Mouse (Mus musculus): ENCODE measurements around the gene Prim2. TPM values are rescaled to one million over a fixed set of nuclear protein-coding genes. Genes with fewer than 3 reads are reported as not detected.
A peak's percentile ranks its signal among the peaks of the same experiment; 100 is the strongest.

The Prim2 gene
- polyA plus RNA-seq, 1 experiment from 2014 or later: 16.8 TPM

- no peak for TF ChIP-seq CTCF (IDR thresholded peaks at IDR 0.05)
- no peak for DNase-seq (ENCODE audit: low read depth, low spot score)
- CTCF ChIA-PET: interaction anchor here (1.0 kb wide), 1 partner anchor 10 kb away, joined by 3 read pairs; no protein-coding TSS in a partner anchor
- ATAC-seq: no peak
- in situ Hi-C loops (cut with MboI; ENCODE audit: low pct_unique_long_range_greater_than_20kb): no loop called here
- no peaks in the 10 kb centered on the region for H3K27me3 ChIP-seq
- POLR2A ChIA-PET: no interaction called here
Observed at GRCm38 (mm10) chr1:33563611-33564010, 106.0 kb downstream of the Prim2 start.

GRCm38 (mm10) chr1:33556638-33557037 lies 113.0 kb downstream of the Prim2 start:
- H3K27me3 ChIP-seq: no peaks in the 10 kb centered on the region
- no peak for TF ChIP-seq CTCF (IDR thresholded peaks at IDR 0.05)
- ChIA-PET CTCF (interaction anchor here (1.0 to 1.4 kb wide), 2 partner anchors 24 to 42 kb away, joined by 3 to 4 read pairs; no protein-coding TSS in a partner anchor), POLR2A (no interaction called here)
- in situ Hi-C loops (cut with MboI; ENCODE audit: low pct_unique_long_range_greater_than_20kb): no loop called here
- DNase-seq (ENCODE audit: low read depth, low spot score) (no peak), ATAC-seq (no peak)

DNA sequence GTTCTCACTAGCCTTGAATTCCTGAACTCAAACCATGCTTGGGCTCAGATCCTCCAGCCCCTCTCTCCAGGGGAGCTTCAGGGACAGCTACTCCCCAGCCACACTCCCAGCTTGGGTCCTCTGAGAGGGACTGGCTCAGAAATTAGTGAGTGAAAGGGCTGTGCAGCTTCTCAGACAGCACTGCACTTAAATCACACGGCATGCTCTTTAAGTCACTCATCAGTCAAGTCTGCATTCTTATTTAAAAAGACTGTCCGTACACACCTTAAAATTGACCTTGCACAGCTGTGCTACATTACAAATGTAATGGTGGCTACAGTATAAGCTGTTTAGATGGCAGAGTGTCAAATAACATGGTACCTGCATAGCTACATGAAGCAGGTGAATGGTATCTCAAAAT lies 114.0 kb downstream of the Prim2 start:
- no peaks in the 10 kb centered on the region for H3K27me3 ChIP-seq
- CTCF ChIA-PET: interaction anchor here (1.0 to 2.4 kb wide), 3 partner anchors 25 to 43 kb away, joined by 3 to 7 read pairs (median 4); no protein-coding TSS in a partner anchor
- POLR2A ChIA-PET: no interaction called here
- no peak for TF ChIP-seq CTCF (IDR thresholded peaks at IDR 0.05)
- DNase-seq (ENCODE audit: low read depth, low spot score): no peak
- in situ Hi-C loops (cut with MboI; ENCODE audit: low pct_unique_long_range_greater_than_20kb): no loop called here
- ATAC-seq: no peak

DNA sequence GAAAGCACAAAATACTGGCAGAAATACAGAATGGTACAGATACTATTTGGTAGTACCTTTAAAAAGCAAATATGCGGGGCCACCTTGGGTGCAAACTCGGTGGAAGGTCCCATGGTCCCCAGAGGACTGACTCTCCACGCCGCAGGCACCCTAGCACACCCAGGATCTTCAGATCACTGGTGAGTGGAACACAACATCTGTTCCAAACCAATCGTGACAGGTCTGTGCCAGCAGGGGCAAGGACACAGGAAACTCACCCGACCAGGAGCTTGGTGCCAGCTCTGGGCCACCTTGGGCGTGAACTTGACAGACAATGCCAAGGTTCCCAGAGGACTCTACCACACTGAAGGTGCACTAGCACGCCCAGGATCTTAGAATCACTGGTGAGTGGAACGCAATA lies 118.2 kb downstream of the Prim2 start:
- POLR2A ChIA-PET: no interaction called here
- in situ Hi-C loops (cut with MboI; ENCODE audit: low pct_unique_long_range_greater_than_20kb): no loop called here

GRCm38 (mm10) chr1:33541708-33542107 lies 127.9 kb downstream of the Prim2 start:
- ATAC-seq: no peak
- no peak for TF ChIP-seq CTCF (IDR thresholded peaks at IDR 0.05)
- in situ Hi-C loops (cut with MboI; ENCODE audit: low pct_unique_long_range_greater_than_20kb): no loop called here
- ChIA-PET CTCF (no interaction called here), POLR2A (no interaction called here)
- H3K27me3 ChIP-seq: no peaks in the 10 kb centered on the region
- no peak for DNase-seq (ENCODE audit: low read depth, low spot score)

More for the DNA sequence above, 118.2 kb downstream of the Prim2 start:
- no peaks in the 10 kb centered on the region for H3K27me3 ChIP-seq
- no peak for DNase-seq (ENCODE audit: low read depth, low spot score)
- ATAC-seq: no peak
- TF ChIP-seq CTCF (IDR thresholded peaks at IDR 0.05): no peak
- CTCF ChIA-PET: no interaction called here

DNA sequence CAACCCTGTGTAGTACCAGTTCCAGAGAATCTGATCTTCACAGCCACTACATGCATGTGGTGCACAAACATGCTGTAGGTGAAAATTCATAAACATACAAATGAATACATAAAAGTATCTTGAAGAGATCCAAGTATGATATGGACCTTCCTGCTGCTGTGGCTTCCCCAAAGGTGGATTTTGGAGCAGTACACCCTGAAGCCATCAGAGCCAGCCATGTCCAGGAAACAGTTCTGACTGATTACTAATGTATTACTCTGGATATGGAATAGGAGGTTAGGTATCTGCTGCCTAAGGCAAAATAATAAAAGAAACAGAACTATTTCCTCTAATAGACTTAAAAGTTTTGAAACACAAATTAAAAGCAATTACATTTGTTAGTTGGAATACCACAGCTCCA lies 131.6 kb downstream of the Prim2 start:
- POLR2A ChIA-PET: no interaction called here
- ATAC-seq (peak; percentile 95), DNase-seq (ENCODE audit: low read depth, low spot score) (peak; percentile 47)
- no peak for TF ChIP-seq CTCF (IDR thresholded peaks at IDR 0.05)
- CTCF ChIA-PET: interaction anchor here (1.4 to 1.8 kb wide), 2 partner anchors 35 to 43 kb away, joined by 3 to 6 read pairs; no protein-coding TSS in a partner anchor
- no peaks in the 10 kb centered on the region for H3K27me3 ChIP-seq
- in situ Hi-C loops (cut with MboI; ENCODE audit: low pct_unique_long_range_greater_than_20kb): no loop called here

- ChIA-PET POLR2A (no interaction called here), CTCF (interaction anchor here (1.0 to 1.8 kb wide), 3 partner anchors 31 to 115 kb away, joined by 3 to 6 read pairs (median 3); no protein-coding TSS in a partner anchor)
- in situ Hi-C loops (cut with MboI; ENCODE audit: low pct_unique_long_range_greater_than_20kb): no loop called here
- TF ChIP-seq CTCF (IDR thresholded peaks at IDR 0.05): peak; percentile 38
- DNase-seq (ENCODE audit: low read depth, low spot score) (no peak), ATAC-seq (no peak)
- H3K27me3 ChIP-seq: no peaks in the 10 kb centered on the region
Observed at GRCm38 (mm10) chr1:33536272-33537004, 133.2 kb downstream of the Prim2 start.

DNA sequence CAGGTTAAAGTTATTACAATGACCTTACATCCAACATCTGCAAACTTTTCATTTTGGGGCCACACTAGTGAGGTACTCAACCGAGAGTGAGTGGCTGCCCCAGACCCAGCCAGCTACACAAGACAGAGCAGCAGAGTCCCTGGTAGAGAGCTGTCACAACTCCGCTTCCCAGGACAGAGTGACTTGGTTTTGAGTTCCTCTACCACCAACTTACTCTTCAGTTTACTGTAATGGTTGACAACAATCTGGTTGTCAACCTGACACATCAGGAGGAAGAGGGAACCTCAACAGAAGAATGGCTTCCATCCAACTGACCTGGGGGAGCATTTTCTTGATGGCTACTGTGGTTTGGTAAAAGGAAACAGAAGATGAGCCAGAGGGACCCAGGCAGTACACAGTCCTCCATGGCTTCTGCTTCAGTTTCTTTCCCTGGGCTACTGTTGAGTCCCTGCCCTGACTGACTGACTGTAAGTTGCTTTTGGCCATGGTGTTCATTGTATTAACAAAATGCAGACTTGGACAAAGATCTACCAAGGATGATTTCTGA lies 134.4 kb downstream of the Prim2 start:
- in situ Hi-C loops (cut with MboI; ENCODE audit: low pct_unique_long_range_greater_than_20kb): no loop called here
- no peak for ATAC-seq
- ChIA-PET POLR2A (no interaction called here), CTCF (interaction anchor here (1.2 kb wide), 1 partner anchor 30 kb away, joined by 3 read pairs; no protein-coding TSS in a partner anchor)
- TF ChIP-seq CTCF (IDR thresholded peaks at IDR 0.05): no peak
- no peak for DNase-seq (ENCODE audit: low read depth, low spot score)
- no peaks in the 10 kb centered on the region for H3K27me3 ChIP-seq

DNA sequence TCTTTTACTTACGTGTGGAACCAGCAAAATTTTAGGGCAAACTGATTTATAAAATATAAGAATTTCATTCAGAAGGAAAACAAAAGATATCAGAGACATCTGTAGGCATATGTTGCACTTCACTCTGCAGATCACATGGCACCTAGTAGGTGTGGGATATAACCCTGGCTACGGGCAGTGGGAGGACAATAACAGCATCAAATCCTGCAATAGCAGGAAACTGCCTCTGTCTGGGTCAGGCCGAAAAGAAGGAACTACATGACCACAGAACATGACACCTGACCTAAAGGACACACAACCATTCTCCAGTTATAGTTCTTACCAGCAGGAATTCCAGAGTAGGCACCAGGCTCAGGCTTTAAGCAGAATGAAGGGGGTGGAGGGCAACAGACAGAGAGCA lies 137.7 kb downstream of the Prim2 start:
- TF ChIP-seq CTCF (IDR thresholded peaks at IDR 0.05): no peak
- in situ Hi-C loops (cut with MboI; ENCODE audit: low pct_unique_long_range_greater_than_20kb): no loop called here
- no peak for ATAC-seq

DNA sequence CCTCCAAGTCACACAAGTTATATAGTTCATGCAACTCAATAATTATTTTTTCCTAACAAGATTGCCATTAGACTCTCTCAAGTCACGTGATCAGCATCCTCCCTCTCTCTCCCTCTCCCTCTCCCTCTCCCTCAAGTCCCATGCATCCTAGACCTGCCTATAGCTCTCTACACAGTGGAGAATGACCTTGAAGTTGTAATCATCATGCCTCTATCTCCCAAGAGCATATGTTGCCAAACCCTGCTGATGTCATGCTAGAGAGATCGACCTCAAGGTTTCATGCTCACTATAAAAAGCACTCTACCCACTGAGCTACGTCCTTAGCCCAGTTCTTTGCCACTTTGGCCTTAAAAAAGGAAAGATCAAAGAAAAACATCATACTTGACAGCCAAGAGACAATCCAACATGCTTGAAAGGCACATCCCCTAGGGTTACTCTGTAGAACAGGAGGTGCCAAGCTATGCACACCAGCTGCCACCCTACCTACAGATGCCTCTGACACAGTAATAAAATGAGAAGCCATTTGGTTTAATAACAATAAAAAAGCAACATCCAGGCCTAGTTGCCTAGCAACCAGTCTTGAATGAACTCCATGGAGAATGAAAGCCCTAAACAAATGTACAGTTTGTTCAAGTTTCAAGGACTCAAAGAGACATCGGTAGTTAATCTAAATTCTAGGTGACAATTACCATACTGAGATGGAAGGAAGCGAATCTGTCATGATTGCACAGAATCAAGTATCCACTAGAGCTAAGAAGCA lies 138.3 kb downstream of the Prim2 start:
- TF ChIP-seq CTCF (IDR thresholded peaks at IDR 0.05): no peak
- in situ Hi-C loops (cut with MboI; ENCODE audit: low pct_unique_long_range_greater_than_20kb): no loop called here
- DNase-seq (ENCODE audit: low read depth, low spot score) (no peak), ATAC-seq (no peak)
- ChIA-PET CTCF (interaction anchor here (0.8 kb wide), 1 partner anchor 23 kb away, joined by 3 read pairs; no protein-coding TSS in a partner anchor), POLR2A (no interaction called here)
- H3K27me3 ChIP-seq: no peaks in the 10 kb centered on the region

More for the DNA sequence above, 137.7 kb downstream of the Prim2 start:
- CTCF ChIA-PET: interaction anchor here (1.2 kb wide), 1 partner anchor 29 kb away, joined by 3 read pairs; no protein-coding TSS in a partner anchor
- POLR2A ChIA-PET: no interaction called here
- H3K27me3 ChIP-seq: no peaks in the 10 kb centered on the region
- no peak for DNase-seq (ENCODE audit: low read depth, low spot score)
